Mouse (Mus musculus) cerebellum, adult 9-10 months (tissue): Measurements from ENCODE around the gene Hsp90b1.
A peak's percentile ranks its signal among the peaks of the same experiment; 100 is the strongest.
"Not testable (repeated sequence)": the region's sequence is repeated elsewhere in the genome, so short reads cannot be mapped to it uniquely, and the experiment has no call there.

Experiments used
- DNase-seq: peaks from one replicate; pipeline ENCODE4 v3.0.0; 2022

The Hsp90b1 gene

DNA sequence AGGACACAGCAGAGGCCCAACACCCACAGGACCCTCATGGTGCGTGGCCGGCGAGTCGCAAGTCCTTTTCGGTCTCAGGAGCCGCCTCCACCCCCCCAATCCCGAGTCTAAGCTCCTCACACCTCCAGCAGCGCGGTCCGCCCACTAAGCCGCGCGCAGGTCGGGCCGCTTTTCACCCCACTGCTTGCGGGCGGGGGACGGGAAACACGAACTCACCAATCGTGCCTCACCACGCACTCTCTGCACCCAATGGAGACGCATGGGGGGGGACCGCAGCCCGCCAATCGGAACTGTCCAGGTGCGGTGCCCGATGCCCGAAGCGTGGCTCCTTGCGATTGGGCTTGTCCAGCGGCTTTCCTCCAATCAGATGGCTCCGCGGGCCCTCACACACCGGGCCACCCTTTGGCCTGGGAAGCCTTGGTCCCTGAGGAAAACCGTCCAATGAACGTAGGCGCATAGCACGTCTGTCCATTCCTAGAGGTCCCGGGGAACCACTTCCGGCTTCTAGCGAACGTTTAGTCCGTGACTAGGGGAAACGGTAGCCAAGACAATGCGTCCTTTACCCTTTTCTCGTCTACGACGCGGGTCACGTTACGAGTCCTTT lies at the start of gene Hsp90b1, which contains the start of gene Ttc41:
TSS of gene Hsp90b1 (minus strand) at position 192 of the 604 bp plus-strand sequence.
TSS of gene Ttc41 (plus strand) at position 494 of the 604 bp plus-strand sequence.
- DNase-seq: peak; percentile 100

GRCm38 (mm10) chr10:86744306-86744705 lies 39.0 kb upstream of the Hsp90b1 start:
- DNase-seq: no peak

DNA sequence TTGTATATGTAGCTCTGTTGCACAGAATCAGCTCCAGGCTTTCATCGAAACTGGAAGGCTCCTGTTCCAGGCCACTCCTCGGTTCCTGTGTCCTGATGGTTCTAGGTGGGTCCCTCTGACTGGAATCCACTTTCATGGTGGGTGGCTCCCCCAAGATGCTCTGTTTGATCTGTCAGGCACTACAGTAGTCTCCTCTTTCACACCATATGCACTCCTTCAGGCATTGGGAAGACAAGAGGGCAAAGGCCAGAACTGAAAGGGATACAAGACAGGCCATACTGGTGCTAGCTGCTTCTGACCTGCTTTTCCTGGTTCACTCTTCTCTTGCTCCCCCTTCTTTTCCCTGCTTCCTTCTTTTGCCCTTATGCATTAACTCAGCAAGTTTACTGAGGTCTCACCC lies 37.6 kb upstream of the Hsp90b1 start:
- no peak for DNase-seq

DNA sequence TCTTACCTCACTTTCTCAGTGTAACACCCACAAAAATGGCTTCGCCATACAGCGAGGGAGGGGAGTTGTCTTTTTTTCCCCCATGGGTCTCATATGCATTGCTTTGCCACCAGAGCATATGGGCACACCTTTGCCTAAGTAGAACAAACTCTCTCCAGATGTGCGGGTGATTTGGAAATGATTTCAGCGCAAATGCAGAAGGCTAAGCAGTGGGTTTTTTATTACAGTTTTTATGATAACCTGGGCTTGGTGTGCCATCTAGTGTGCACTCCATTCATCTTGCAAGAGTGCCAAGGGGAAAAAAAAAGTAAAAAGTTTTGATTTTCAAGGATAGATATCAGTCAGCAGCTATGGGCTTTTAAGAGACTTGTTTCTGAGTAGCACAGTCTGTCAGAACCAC lies 29.7 kb upstream of the Hsp90b1 start:
- DNase-seq: no peak

DNA sequence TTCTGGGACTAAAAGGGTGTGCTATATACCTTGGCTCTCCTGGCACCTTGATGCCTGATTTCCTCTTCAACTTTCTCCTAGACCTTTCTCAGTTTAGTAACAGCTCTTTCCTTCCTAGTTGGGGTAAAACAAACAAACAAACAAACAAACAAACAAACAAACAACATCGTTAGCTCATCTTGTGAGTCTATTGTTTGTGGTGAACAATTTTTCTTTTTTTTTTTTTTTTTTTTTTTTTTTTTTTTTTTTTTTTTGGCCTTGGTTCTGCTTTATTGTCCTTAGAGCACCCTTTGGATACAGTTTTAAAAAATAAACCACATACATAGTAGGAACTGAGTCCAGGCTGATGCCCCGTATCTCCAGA lies 26.2 kb upstream of the Hsp90b1 start:
- no peak for DNase-seq

GRCm38 (mm10) chr10:86730823-86731499 lies 25.7 kb upstream of the Hsp90b1 start:
- DNase-seq: peak; percentile 86

DNA sequence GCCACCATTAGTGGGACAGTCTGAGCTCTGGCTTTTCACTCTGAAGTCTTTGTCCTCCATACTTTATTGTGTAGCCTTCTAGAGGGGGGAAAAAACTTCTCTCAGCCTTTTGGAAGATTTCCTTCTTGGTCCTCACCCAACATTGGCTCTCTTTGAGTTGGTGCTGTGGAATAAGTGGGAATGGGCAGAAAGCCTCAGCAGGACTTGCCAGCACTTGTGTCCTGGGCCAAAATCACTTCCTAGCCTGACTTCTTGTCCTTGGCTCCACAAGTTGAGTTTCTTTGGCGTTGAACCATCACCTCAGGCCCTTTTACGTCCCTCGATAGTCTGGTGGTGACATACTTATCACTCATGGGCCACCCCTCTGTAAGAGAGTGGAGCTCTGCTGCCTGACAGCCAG lies 22.9 kb upstream of the Hsp90b1 start:
- DNase-seq: no peak

GRCm38 (mm10) chr10:86727548-86727980 lies 22.3 kb upstream of the Hsp90b1 start:
- no peak for DNase-seq

- no peak for DNase-seq
These were observed 6.8 kb upstream of the Hsp90b1 start for GRCm38 (mm10) chr10:86712156-86712555.

- no peak for DNase-seq
These were observed 1.8 kb upstream of the Hsp90b1 start for GRCm38 (mm10) chr10:86707134-86707533.

DNA sequence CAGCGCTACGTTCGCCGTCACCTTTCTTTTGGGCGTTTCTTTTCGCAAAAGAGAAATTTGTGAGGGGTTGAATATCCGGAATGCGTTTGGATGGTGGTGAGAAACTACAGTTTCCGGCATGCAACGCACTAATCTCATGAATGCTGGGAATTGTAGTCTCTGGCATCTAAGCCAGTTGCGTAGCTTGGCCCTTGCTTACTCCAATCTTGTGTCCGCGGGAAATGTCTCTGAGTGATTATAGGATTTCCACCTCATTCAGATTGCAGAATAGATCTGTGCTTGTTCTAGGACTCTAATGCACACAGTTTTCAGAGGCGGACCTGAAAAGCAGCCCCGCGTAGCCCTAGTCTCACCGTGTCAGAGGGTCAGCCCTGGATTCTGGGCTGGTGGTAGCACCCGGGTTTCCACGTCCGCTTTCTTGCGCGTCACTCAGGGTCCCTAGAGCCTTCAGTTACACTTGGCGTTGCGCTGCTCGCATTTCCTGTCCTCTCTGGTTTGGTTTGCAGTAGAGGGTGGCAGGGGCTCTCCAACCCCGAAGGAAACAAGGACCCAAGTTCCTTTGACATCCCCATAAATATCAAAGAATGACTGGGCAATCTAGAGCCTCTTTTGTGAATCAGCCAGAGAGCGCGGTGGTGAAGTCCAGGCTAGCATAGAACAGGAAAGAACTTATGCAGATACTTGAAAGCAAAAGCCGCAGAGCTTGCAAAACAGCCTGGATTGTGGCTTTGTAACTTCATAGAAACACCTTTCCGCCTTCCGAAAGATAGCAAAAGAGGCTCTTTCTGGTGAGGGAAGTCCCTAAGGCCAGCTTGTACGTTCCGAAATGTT lies 828 bp upstream of the Hsp90b1 start:
- no peak for DNase-seq

GRCm38 (mm10) chr10:86704589-86705191 lies 619 bp downstream of the Hsp90b1 start:
- no peak for DNase-seq

DNA sequence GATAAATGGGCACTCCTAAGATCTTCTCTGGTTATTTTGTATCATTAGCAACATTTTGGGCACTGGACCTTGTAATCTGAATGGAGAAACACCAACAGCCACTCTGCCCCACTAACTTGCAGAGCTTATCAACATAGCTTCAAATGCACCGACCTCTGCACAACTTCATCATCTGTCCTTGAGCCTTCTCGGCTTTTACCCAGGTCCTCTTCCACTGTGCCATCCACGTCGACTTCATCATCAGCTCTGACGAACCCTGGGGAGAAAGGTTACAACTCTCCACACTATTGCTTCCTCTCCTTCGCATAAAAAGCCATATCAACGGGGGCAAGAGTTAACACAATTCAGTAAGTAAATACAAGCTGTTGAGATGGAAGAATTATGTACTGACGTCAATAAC lies 1.2 kb downstream of the Hsp90b1 start:
- DNase-seq: peak; percentile 32

DNA sequence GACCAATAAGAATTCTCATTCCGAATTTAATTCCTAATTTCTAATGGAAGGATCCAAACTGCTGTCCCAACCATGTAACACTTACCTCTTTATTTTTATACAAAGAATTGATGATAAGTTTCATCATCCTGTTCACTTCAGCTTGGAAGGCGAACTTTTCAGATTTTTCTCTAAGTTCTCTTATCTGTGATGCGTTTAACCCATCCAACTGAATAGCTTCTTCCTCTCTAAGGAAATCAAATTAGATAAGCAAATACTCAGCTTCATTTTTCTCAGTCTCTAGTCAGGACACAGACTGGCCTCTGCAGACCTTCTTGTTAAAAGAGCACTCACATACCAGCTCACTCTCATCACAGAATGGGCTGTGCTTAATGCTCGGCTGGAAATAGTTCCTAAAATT lies 1.9 kb downstream of the Hsp90b1 start:
- no peak for DNase-seq

- no peak for DNase-seq
These were observed 2.9 kb downstream of the Hsp90b1 start for GRCm38 (mm10) chr10:86702312-86702920.

DNA sequence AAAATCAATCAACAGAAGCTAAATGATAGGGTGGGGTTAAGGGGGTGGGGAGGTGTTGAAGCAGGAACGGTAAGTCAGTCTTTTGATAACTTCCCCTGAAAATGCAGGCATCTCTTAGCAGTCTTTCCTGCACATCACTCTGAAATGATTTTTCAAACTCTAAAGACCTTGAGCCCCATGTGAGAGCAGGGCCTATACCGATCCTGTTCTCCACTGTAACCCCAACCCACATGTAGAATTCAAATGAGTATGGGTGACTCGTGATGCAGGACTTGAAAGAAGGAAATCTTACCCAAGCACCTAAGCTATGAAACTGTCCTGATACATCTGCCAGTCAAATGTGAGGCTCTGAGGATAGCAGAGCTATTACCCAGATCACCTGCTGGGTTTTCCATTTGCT lies 4.3 kb downstream of the Hsp90b1 start:
- no peak for DNase-seq

DNA sequence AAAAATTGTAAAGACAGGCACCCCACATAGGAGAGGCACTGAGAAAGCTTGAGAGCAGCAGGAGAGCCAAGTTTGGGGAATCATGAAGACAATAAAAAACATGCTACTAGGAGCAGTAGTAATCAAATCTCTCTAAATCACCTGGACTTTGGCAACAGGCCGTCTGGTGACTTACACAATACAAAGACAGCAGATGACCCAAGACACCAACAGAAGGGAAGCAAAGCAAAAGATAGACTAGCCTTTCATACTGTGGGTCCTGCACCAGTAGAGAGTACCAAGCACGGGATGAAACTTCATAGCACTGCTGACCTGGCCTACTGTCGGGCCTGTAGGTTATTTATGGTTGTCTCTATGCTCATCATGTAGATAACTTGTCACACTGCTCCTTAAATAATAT lies 5.1 kb downstream of the Hsp90b1 start:
- DNase-seq: no peak

DNA sequence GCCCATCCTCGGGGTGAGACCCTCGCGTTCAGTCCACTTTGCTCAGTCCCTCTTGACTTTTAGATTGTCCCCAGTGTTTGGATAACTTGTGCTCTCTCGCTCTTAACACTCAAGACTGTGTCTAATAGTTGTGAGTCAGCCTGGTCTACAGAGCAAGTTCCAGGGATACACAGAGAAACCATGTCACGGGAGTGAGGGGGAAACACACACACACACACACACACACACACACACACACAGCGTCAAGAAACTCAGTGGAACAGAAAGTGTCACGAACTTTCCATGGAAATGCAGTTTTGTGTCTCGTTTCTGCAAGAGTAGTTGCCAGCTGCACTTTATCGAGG lies 19.3 kb downstream of the Hsp90b1 start:
- DNase-seq: not testable (repeated sequence)

DNA sequence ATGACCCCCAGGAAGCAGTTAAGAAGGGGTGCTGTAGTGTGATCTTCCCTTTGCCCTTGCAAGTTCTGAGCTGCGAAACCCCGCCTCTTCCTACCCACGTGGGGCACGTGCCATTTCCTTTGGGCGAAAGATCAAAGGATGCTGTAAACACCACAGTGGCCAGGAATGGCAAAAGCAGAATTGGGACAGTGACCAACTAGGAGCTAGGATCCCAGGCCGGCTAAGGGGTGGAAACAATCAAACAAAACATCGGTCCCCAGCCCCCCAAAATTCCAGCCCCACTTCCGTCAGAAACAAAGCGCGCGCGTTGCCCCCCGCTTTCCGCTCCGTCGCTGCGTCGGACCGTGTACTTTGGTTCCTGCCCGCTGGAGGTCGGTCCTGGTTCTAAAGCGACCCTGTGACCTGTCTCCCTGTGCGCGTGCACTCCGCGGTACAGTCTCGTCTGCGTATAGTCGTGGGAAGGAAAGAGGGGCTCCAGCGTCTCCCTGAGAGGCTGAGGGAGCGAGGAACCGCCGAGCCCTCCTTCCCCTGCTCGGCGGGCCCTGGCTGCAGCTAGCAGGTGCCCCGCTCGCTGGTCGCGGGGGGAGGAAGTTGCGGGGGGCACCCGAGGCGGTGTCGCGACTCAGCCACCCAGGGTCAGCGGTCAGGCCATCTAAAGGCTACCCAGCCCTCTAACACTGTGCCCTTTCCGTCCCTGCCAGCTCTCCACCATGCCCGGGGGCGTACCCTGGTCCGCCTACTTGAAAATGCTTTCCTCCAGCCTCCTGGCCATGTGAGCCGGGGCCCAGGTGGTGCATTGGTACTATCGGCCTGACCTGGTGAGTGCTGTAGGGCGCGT lies 19.9 kb downstream of the Hsp90b1 start:
- peak; percentile 90 for DNase-seq

DNA sequence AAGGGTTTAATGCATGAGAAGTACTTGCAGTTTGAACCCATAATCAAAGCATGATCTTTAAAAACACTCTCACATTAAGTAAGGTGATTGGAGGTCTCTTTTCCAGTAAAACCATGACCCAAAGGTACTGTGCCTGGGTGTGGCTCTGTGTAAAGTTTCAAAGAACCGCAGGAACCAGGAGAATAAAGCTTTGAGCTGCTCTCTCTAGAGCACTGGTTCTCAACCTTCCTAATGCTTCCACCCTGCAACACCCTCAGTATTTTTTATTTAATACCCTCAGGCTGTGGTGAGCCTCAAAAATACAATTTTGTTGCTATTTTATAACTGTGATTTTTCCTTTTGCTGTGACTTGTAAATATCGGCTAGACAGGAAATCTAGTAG lies 20.5 kb downstream of the Hsp90b1 start:
- DNase-seq: not testable (repeated sequence)

- DNase-seq: not testable (repeated sequence)
These were observed 34.8 kb downstream of the Hsp90b1 start for GRCm38 (mm10) chr10:86670550-86670949.
